Mouse (Mus musculus): ENCODE measurements around the gene 1700020A23Rik.

GRCm38 (mm10) chr2:130442162-130442561, 37.1 kb downstream of the 1700020A23Rik start:
- TF ChIP-seq POLR2A (IDR thresholded peaks at IDR 0.05; ENCODE audit: insufficient read depth, low read length) (no peak), CTCF (IDR thresholded peaks at IDR 0.05; ENCODE audit: low read depth, low read length) (no peak), EP300 (IDR thresholded peaks at IDR 0.05; ENCODE audit: insufficient read depth, low read depth, low read length) (no peak)
